Mouse (Mus musculus) spleen, postnatal 14 days (tissue): ENCODE data around the gene Atp6v0a4.

Source experiments
- DNase-seq, 2 experiments: peaks; one replicate each; pipeline ENCODE4 v3.0.0; 2021 to 2022; ENCODE audit warnings: low spot score in 2 of 2

Atp6v0a4 gene

DNA sequence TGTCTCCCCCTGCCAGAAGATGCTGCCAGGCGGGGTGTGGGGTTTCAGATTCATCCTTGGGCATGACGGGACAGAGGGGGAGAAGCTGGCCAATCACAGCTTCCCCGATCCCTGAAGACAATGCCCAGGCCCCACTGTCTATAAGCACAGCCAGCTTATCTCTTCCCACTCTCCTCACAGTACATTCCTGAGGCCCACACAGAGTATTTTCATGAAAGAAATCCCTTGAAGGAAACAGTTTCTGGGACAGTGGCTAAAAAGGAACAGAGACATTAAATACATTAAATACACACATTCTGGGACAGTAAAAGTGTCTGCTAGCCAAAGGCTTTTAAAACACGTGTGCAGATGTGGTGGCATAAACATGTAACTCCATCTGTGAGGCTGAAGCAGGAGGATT is 44.0 kb downstream of the Atp6v0a4 start:
- DNase-seq, result no peak

DNA sequence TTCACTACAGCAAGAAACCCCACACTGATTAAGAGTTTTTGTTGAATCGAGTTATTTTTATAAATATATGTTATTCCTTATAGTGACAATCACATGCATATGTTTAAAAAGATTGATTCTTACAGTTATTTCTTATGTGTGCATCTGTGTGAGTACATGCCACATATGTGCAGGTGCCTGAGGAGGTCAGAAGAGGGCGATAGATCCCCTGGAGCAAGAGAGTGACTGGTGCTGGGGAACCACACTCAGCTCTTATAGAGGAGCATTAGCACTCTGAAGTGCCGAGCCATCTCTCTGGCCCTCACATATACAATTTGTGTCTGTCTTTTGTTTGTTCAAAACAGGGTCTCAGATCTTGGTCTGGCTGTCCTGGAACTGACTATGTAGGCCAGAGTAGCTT is 50.8 kb downstream of the Atp6v0a4 start:
- no peak for DNase-seq

DNA sequence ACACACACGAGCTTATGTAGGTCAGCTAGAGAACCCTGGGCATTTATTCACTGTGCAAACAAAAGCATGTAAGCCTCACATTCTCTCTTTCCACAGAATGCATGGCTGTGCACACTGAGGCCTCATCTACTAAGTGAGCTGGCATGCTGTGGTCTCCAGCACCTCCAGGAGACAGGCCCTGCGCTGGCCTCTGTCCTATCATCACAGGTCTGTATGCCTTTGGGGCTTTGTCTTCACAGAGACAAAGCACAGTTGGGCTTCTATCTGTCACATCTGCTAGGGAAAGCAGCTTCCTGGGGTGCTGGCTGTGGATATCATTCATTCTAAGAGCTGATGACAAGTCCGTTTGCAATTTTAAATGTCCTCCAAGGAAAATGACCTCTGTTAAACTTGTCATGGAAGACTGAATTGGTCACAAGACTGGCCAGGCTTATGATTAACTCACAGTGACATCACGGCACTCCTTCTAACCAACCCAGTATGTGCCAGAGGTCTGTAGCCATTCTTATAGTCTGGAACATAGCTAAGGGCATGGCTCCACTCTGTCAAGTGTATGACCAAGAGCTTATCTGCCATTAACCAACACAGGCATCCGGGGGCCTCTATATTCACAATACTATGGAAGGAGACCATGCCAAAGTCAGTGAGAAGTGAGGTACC is 52.1 kb downstream of the Atp6v0a4 start:
- no peak for DNase-seq

DNA sequence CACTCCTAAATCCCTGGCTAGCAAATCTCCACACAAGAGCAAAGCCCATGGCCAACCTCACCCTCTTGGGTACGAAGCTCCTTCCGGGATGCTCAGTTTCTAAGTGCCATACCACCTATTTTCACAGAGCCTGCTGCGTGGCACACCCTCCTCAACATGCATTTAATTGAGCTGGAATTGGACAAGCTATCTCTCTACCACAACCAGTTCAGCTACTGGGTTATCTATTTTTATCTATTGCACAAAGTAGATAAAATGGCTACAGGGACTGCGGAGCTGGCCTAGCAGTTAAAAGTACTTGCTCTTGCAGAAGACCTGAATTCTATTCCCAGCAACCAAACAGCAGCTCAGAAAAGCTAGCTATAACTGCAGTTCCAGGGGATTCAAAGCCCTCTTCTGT is 53.1 kb downstream of the Atp6v0a4 start:
- no peak for DNase-seq

DNA sequence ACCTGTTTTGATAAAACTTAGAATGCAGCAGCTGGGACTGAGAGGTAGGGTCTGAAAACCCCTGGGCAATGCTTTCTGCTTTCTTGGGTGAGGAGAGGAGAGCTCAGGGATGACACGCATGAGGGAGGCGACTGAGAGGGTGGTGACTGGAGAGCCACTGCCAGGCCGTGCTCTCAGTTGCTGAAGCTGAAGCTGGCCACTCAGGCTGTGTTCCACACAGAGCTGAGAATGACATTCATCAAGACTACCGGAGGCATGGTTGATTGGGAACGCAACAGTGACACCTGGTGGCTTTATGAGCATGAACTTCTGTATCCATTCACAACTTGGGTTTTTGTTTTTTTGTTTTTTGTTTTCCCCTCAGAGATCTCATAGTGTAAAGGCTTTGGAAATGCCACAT is 58.2 kb downstream of the Atp6v0a4 start:
- DNase-seq, result peak in 1 of 2 experiments; percentile 41

DNA sequence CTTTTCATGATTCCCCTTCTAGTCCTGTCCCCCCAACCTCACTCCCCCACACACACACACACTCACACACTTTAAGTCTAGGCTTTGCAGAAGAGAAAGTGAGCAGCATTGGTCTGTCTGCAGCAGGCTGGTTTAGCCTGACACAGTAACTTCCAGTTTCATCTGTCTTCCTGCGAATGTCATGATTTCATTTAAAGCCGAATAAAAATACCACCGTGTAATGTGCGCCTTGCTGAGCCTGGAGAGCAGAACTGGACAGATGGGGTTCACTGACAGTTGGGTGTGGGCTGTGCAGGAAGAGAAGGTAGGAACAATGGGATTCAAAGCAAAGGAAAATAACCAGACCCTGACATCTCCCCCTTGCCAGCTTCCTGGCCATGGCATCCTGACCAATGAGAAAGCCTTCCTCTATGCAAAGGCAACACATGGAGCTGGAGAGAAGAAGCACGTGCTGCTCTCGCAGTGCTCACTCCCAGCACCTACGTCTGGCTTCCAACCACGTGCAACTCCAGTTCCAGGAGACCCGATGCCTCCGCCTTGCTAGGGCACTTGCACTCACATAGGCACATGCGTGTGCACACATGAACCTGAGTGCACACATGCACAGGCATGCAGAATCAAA is 58.8 kb downstream of the Atp6v0a4 start:
- no peak for DNase-seq

DNA sequence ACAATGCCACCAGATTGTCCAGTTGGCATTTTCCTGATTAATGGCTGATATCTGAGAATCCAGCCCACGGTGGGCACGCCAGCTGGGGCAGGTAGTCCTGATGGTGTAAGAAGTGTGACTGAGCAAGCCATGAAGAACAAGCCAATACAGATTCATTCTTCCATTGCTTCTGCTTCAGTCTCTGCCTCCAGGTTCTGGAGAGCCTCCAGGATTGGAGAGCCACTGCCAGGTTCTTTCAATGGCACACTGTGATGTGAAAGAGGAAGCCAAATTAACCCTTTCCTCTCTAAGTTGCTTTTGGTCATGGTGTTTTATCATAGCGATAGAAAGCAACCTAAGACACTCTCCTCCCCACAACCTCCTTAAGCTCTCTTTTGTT is 59.3 kb downstream of the Atp6v0a4 start:
- no peak for DNase-seq

DNA sequence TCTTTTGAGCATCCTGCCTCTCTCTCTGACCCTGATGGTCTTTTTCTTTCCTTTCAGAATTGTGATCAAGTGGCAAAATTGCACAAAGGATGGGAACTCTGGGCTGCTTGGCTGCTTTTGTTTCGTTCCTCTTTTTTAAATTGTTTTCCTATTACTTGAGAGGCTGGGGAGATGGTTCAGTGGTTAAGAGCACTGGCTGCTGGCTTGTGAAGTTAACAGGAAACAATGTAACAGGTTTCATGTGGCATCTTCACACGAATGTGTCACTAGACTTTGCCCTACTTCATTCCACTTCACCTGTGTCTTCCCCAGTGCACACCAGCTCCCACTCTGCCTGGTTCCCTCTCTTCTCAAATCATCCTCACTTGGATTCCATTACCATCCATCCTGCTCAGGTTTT is 59.8 kb downstream of the Atp6v0a4 start:
- DNase-seq, result no peak

DNA sequence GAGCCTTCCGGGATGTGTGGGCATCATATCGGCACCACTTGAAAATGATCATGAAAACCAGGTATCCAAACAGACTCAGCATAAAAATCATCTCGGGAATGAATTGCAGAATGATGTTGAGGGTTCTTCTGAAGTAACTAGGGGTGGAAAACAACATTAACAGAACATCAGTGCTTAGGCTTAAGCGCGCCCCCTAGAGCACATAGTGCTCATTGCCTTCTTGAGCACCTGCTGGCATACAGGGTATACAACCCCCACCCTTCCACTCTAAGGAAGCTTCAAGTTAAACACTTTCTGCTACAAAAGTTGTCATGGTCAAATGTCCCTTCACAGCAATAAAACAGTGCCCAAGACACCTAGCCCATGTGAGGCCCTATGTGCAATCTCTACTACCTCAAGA is 65.6 kb downstream of the Atp6v0a4 start:
- DNase-seq, result no peak

DNA sequence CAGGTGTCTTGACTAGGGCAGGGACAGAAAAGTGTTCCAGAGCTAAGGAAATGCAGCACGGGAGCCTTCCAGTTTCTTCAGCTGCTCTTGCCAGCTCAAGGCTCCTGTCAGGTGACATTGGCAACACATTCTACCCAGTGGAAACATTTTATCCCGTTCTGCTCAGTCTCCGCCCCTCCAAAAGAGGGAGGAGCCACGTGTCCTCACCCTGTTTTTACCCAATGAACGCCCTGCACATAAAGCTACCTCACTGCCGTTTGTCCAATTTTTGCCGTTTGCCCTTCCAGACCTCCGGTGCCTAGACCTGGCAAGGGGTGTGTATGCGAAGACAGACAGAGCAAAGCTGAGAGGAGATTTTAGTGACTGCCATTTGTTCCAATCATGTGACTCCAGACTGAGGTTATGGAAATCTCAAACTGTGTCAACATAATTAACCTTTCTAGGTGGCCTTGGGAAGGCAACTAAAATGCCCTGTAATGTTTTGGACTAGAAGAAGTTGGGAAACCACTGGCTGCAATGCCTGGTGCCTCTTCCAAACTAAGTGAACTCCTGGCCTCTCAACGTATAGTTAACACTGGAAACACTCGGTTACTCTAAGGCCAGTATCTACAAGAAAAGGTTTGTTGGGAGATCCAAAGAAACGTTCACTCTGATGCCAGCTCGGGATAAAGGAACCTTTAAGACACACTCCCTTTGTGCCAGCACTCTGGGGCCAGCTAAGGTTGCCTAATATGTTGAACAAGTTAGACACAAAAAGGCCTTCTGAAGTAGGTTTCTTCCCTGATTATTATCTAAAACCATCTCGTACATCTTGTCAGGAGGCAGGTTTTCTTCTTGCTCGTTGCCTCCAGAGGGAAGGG is 68.7 kb downstream of the Atp6v0a4 start:
- DNase-seq, result no peak

DNA sequence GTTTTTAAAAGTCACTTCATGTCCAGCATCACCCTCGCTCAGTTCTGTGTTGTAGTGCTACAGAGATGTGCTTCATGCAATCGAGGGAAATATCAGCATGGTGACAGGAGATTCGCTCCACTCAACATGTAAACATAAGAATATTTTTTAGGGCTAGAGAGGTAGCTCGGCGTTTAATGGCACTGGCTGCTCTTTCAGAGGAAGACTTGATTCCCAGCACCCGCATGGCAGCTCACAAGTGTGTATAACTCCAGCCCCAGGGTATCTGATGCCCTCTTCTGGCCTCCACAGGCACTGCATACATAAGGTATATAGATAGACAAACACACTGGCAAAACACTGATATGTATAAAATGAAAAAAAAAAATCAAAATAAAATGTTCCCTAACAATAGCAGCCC is 74.8 kb downstream of the Atp6v0a4 start:
- DNase-seq, result no peak

DNA sequence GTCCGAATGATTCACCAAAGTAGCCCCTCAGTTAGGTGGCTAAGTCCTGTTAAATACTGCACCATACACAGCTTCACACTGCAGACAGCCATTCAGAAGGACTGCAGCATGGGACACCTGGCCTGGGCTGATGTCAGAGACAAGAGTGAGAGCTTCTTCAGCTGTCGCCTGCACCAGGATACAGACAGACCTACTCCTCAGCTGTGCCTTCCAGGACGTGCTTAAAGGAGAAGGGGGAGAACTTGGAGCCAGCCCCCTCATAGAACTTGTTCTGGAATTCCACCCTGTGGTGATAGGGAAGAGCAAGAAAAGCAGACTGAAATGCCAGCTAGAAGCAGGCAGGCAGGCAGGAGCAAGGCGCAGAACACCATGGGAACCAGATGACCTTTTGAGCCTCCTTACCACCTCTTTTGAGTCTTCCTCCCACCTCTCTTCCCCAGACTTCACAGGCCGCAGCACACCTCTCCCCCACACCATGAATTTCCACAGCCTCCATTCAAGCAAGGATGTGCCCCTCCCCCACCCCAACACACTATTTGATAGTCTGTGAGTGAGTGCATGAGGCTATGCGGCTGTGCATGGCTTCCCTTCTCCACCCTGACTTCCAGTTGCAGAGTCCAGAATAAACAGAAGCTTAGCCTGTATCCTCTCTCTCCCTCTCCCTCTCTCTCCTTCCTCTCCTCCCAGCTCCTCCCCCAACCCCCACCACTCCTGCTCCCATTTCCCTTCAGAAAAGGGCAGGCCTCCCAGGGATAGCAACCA is 75.4 kb downstream of the Atp6v0a4 start:
- DNase-seq, result no peak

DNA sequence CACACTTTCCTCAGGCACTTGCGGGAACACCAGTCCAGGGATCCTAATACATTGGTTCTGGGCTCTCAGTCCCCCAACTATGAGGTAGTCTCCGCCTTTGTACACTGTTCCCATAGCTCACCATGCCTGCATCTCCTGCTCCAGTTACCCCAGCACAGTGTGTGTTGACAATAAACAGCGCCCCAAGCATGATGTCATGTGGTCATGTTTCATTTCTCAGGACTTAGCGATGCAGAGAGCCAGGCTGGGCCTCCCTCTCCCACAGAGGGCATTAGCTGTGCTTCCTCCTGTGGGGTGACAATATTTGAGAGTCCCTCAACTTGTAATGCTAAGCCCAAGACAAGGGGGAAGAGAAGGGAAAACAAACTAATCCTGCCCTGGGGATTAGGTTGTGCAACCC is 76.4 kb downstream of the Atp6v0a4 start:
- DNase-seq, result no peak

DNA sequence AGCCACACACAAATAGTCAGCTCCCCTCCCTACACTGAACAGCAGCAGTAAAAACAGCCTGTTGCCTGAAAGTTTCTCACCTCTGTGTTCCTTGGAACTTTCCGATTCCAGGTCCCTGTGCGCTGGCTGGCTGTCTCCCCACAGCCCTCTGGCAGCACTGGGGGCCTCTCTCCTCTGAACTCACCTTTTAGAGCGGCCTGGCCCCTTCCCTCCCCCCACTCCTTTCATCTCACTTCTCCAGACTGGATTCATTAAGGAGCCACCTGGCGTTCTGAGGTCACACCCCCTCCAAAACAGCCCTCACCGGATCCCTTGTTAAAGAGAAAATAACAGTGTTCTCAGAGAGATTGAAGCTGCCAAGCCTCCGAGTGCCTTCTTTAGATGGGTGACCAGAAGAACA is 77.5 kb downstream of the Atp6v0a4 start, which contains the start of gene Svopl:
Svopl (minus strand) TSS at position 159 of the 400 bp plus-strand sequence.
- DNase-seq, result no peak

DNA sequence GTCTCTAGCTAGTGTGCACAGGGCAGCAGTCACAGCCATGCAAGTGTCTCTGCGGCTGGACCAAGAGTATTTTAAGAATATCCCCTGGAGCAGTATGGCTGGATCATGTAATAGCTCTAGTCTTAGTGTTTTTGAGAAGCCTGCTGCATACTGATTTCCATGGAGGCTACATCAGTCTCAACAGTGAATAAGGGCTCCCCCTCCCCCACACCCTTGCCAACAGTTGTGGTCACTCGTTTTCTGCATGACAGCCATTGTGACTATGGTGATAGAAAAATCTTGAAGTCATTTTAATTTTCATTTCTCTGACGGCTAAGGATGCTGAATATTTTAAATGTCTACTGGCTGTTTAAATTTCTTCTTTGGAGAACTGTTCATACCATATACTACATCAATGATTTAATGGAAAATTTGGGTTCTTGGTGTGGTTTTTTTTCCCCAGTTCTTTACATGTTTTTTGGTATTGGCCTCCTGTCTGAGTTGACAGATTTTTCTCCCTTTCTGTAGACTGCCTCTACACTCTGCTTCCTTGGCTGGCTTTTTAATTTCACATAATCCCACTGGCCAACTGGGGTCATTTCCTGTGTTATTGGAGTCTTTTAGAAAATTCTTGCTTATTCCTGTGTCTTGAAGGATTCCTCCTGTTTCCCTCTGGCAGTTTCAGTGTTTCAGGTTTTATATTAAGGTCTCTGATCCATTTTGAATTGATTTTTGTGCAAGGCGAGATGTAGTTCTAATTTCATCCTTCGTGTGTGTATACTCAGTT is 91.4 kb downstream of the Atp6v0a4 start:
- DNase-seq, result no peak

DNA sequence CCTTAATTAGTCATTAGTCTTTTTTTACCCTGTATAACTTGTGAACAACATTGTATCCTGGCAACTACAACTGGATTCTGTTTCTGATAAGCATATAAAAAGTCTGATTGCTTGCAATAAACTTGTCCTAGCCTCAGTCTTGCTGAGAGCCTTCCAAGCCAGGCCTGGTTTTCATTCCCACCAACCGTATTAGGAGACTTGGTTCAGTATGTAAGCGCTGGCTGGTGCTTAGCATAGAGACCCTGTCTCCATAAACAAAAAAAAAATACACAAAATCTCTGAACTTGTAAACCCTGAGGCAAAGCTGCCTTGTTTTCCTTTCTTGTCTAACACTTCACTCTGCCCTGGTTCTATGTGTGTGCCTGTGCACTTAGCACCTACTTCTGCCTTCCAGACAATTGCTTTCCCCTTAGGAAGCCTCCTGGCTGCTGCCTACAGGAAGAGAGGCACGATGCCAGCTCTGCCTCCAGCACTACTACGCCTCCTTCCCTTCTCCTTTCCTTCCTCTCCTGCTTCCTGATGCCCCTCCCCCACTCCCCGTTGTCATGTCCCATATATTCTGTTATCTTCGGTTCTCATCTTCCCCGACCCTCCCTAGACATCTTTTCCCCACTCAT is 92.4 kb downstream of the Atp6v0a4 start:
- no peak for DNase-seq

DNA sequence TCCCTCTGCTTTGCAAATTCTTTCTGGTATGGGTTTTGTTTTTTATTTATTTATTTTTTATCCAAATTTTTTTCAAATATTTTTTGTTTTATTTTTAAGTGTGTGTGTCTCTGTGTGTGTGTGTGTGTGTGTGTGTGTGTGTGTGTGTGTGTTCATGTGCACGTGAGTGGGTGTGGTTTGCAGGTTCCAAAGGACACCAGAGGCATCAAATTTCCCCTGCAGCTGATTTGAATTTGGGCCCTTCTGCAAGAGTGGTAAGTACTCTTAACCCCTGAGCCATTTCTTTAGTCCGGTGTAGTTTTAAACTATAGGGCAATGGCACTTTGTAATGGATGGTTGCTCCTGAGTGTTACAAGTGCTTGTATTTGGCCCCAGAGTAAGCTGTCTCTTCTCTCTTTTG is 96.2 kb downstream of the Atp6v0a4 start:
- DNase-seq, result no peak

DNA sequence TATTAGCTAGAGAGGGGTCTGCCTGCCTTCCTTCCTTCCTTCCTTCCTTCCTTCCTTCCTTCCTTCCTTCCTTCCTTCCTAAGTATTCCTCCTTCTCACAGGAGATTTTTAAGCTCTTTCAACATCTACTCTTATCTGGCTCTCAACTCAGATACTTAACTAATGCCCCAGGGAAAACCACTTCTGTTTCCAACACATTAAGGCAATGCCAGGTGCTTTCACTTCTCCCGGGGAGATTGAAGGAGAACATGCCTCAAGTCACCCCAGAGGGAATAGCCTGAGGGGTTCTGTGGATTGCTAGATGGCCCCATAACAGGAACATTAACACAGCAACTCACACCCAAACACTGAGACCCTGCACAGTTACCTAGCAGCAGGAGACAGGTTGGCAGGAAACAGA is 96.6 kb downstream of the Atp6v0a4 start:
- DNase-seq, result no peak

DNA sequence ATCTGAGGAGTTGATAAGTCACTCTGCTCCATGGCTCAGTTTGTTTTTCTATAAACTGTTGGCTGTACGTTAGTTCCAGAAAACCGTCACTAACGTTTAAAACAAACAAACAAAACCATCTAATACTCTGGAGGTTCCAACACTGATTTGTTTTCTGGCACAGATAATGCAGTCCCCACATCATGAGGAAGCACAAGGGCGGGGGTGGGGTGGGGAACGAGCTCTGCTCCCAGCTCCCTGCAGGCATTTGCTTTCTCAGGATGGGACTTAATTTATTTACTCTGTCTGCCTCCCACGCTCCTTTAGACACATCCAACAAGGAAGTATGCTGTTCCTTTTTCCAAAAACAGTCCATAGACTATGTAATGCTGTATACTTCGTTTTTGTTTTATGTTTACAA is 101.1 kb downstream of the Atp6v0a4 start:
- no peak for DNase-seq

DNA sequence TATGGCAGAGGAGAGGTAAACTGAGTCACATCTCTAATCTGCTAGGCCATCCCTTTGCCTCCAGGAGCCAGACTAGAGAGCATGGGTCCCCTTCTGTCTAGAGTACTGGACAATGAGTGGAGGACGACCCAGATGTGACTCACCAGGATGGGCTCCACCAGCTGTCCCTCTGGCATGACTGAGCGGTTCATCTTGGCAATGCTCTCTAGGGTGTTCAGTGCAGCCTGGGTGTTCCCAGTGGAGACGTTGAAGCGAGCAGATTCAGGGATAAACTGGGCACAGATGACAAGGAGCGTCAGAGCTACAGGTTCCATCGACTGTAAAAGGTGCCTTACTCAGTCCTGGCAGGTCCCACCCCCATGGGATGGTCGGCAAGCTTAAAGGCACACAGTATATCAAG is 103.0 kb downstream of the Atp6v0a4 start:
- DNase-seq, result no peak

DNA sequence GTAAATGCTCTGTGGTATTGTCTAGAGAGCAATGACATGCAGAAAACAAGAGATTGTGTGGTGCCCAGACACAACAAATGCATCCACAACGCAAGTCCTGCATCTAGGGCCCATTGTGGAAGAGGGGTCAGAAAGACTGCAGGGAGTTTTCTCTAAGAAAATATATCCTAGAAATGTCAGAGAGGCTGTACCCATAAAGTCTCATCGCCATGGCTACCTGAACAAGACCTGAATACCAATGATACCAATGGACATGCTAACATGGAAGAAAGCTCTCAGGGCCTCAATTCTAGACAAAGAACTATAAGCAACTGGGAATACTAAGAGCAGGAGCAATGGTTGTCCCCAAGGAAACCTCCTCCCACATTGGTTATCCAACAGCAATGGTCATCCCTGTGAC is 111.6 kb downstream of the Atp6v0a4 start:
- no peak for DNase-seq
